Mouse (Mus musculus): Measurements from ENCODE around the gene Yipf4. TPM values are rescaled to one million over a fixed set of nuclear protein-coding genes. Genes with fewer than 3 reads are reported as not detected.

Gene Yipf4
- polyA plus RNA-seq, 1 experiment = not detected

DNA sequence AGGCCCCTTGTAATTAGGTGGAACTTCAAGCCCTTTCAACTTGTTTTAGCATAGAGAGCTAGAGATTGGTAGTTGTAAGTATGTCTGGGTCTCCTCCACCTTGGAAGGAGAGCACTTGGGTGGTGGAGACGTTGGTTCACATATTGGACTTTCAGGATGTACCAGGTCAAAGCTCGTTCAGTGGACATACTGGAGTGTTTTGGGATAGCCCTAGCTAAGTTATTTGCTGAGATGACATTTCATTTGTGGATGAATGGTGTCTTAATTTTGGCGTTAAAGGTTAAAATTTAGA lies 40.2 kb downstream of the Yipf4 start:
- TF ChIP-seq CTCF (IDR thresholded peaks at IDR 0.05; ENCODE audit: insufficient read depth, low read depth, low read length) = no peak
- TF ChIP-seq POLR2A (IDR thresholded peaks at IDR 0.05; ENCODE audit: insufficient read depth, low read depth, low read length) = no peak
- Histone ChIP-seq H3K4me1 (ENCODE audit: control insufficient read depth, insufficient read depth, low read length) (no peaks in the 10 kb centered on the region), H3K4me3 (ENCODE audit: insufficient read depth, low read depth, low read length) (peak overlapping the region; percentile 81; the same call in 1 of the 2 replicates), H3K27ac (ENCODE audit: insufficient read depth, low read depth, low read length) (no peak overlapping the region)
- 6% methylated on average over 3 of the region's 3 CpGs for WGBS

- TF ChIP-seq CTCF (IDR thresholded peaks at IDR 0.05; ENCODE audit: insufficient read depth, low read depth, low read length) (no peak), POLR2A (IDR thresholded peaks at IDR 0.05; ENCODE audit: insufficient read depth, low read depth, low read length) (no peak)
- WGBS = 98% methylated on average over 4 of the region's 4 CpGs
- no peaks in the 10 kb centered on the region for H3K4me1 ChIP-seq (ENCODE audit: control insufficient read depth, insufficient read depth, low read length)
- H3K27ac ChIP-seq (ENCODE audit: insufficient read depth, low read depth, low read length) = no peak overlapping the region
- no peak overlapping the region for H3K4me3 ChIP-seq (ENCODE audit: insufficient read depth, low read depth, low read length)
Measured at GRCm38 (mm10) chr17:74534971-74535370, 45.7 kb downstream of the Yipf4 start.

DNA sequence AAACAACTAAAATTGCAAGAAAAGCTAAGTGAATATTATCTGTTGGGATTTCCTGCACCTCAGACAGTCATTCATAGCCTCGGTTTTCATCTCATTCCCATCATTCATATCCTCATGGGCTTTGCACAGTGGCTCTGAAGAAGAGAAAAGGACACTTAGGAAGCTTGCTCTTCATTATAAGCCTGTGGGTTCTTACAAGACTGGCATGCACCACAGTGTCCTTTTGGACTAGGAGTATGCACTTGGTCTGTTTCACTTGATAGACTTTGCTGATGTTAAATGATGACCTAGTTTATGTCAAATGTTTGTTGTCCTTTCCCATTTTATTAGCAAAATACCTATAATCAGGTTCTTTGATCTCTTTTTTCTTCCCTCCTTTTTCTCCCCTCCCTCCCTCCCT lies 48.2 kb downstream of the Yipf4 start:
- Histone ChIP-seq H3K4me1 (ENCODE audit: control insufficient read depth, insufficient read depth, low read length) (no peaks in the 10 kb centered on the region), H3K4me3 (ENCODE audit: insufficient read depth, low read depth, low read length) (no peak overlapping the region), H3K27ac (ENCODE audit: insufficient read depth, low read depth, low read length) (no peak overlapping the region)
- no peak for TF ChIP-seq CTCF (IDR thresholded peaks at IDR 0.05; ENCODE audit: insufficient read depth, low read depth, low read length)
- TF ChIP-seq POLR2A (IDR thresholded peaks at IDR 0.05; ENCODE audit: insufficient read depth, low read depth, low read length) = no peak
- WGBS = 60% methylated on average over 1 of the region's 1 CpGs

DNA sequence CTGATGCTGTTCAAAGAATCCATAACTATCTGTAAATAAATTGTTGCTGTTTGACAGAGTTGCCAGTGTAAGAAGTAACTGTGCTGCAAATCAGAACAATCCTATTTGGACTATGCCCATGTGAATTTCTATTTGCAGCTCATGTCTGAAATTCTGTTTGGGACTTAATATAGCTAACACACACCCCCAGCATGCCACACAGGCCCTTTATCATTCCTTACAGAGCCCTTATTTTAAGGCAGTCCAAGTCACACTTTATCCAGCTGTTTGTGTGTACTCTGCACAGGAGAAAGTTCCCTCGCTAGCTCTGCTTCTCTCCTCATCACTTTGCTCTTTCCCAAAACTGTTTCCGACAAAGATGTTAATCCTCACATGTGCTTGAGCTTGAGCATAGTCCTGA lies 54.3 kb downstream of the Yipf4 start:
- Histone ChIP-seq H3K4me3 (ENCODE audit: insufficient read depth, low read depth, low read length) (no peak overlapping the region), H3K27ac (ENCODE audit: insufficient read depth, low read depth, low read length) (no peak overlapping the region), H3K4me1 (ENCODE audit: control insufficient read depth, insufficient read depth, low read length) (no peaks in the 10 kb centered on the region; the same call in 1 of the 2 replicates)
- TF ChIP-seq CTCF (IDR thresholded peaks at IDR 0.05; ENCODE audit: insufficient read depth, low read depth, low read length) (no peak), POLR2A (IDR thresholded peaks at IDR 0.05; ENCODE audit: insufficient read depth, low read depth, low read length) (no peak)
- WGBS = 43% methylated on average over 2 of the region's 2 CpGs

Other genes with a start within 250 kb of the Yipf4 start
- not detected in 2 replicates for gene Memo1, start 194.0 kb upstream of the Yipf4 start, polyA plus RNA-seq (2012; ENCODE audit: insufficient read depth, insufficient read length, low replicate concordance, missing spikeins)
- not detected in 2 replicates for gene Dpy30, start 165.5 kb upstream of the Yipf4 start, polyA plus RNA-seq (2012; ENCODE audit: insufficient read depth, insufficient read length, low replicate concordance, missing spikeins)
- not detected in 2 replicates for gene Spast, start 150.5 kb upstream of the Yipf4 start, polyA plus RNA-seq (2012; ENCODE audit: insufficient read depth, insufficient read length, low replicate concordance, missing spikeins)
- not detected in 2 replicates for gene Slc30a6, start 93.9 kb upstream of the Yipf4 start, polyA plus RNA-seq (2012; ENCODE audit: insufficient read depth, insufficient read length, low replicate concordance, missing spikeins)
- gene Nlrc4, start 30.4 kb upstream of the Yipf4 start, polyA plus RNA-seq (2012; ENCODE audit: insufficient read depth, insufficient read length, low replicate concordance, missing spikeins) = not detected in 2 replicates
- 49.8 and 211 TPM in 2 replicates for gene Birc6, start 38.8 kb downstream of the Yipf4 start, polyA plus RNA-seq (2012; ENCODE audit: insufficient read depth, insufficient read length, low replicate concordance, missing spikeins)
- not detected in 2 replicates for gene Ttc27, start 228.2 kb downstream of the Yipf4 start, polyA plus RNA-seq (2012; ENCODE audit: insufficient read depth, insufficient read length, low replicate concordance, missing spikeins)